Mouse (Mus musculus) adrenal gland (tissue): ENCODE measurements at regions not wholly inside any gene's neighbourhood (a gene's known extent, or its start where the extent isn't known, plus 50 kb on each side); places are given as distances from the start of the nearest gene placed in this dataset.

Source experiments
- intact Hi-C: fragments of 180-260 bp; cut with DNase I; formaldehyde crosslinking; loops from one replicate; pipeline ENCODE4 v1.15.1; 2025

- intact Hi-C loops: no loop called here
Observed at GRCm38 (mm10) chr8:46898697-46899445, 87.8 kb upstream of the Enpp6 start.

- intact Hi-C loops: no loop called here
Observed at GRCm38 (mm10) chr8:46900826-46901225, 85.9 kb upstream of the Enpp6 start.

DNA sequence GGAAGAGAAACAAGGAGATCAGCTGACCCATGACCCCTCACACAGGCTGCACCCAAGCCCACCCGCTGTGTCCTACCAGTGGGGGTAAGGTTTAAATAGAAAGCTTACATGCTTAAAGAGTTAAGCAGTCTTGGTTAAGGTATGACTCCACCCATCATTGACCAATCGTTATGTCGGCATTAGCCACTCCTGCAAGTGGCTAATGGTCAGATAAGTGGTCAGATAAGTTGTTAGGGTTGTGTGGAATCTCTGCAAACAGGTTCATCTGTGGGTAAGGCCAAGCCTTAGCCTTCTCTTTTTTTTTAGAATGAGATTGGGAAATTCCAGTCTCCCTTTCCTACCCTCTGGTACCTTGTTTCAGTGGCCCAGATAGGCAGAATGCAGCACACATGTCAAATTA lies 82.0 kb upstream of the Enpp6 start:
- intact Hi-C loops: no loop called here

DNA sequence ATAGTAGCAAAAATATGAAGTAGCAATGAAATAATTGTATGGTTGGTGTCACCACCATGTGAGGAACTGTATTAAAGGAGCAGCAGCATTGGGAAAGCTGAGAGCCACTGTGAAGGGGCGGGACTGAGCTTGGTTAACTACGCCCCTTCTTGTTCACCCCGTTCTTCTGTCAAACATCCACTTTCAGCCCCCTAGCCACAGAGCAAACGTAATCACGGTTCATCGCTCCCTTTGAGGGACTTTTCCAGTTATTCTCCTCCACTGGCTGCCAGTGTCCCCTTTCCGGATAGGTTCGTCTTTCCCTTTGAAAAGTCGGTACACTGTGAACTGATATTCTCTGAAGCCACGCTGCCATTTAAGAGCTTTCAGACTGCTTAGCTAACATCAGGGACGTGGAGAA lies 79.3 kb upstream of the Enpp6 start:
- intact Hi-C loops: no loop called here

DNA sequence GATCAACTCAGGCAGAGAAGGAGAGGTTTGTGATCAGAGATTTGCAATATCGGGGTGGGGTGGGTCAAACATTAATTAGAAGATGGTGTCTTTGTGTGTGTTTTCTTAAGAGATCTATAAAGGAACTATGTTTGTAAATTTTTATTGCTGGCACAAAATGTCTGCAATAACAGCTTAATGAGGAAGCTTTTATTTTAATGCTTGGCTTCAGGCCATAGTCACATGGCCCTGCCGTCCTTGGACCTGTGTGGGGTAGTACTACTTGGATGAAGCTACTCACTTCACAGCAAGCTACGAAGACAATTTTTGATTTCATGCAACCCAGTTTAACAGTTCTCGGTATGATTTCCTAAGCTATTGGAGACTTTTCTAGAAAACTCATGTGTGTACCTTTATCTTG lies 78.5 kb upstream of the Enpp6 start:
- intact Hi-C loops: no loop called here

DNA sequence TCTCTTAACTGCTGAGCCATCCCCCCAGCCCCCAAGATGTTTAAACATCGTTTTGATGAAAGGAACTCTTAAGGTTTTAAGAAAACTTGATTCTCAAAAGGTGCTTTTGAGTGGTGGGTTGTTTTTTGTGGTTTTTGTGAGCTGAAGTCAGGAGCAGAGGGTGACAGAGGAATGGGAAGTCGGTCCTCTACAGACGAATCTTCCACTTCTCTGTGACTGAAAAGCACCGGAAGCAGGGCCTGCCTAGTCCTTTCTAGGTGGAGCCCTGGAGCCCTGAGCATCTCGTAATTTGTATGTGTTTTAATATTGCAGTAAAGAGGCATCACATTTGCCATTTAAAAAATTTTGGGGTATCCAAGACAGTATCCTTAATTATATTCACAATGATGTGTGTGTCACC lies 72.7 kb upstream of the Enpp6 start:
- intact Hi-C loops: no loop called here

- intact Hi-C loops: no loop called here
Observed at GRCm38 (mm10) chr8:46920071-46920470, 66.6 kb upstream of the Enpp6 start.

- intact Hi-C loops: no loop called here
Observed at GRCm38 (mm10) chr8:46921075-46921474, 65.6 kb upstream of the Enpp6 start.

DNA sequence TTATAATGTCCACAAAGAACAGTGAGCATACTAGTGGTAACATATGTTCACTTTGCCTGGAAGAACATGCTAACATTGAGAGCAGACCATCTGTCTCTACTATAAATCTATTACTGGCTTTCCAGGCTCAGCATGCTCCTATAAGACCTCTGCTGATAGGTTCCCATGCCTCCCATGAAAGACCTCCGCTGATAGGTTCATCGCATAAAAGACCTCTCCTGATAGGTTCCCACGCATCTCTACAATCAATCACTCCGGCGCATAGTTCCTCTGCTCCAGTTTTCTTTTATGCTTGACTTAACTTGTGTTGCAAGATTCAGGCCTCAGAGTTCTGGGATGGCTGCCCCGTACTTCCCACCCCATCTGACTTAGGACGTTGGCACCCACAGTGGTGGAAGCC lies 65.1 kb upstream of the Enpp6 start:
- intact Hi-C loops: no loop called here

- intact Hi-C loops: no loop called here
Observed at GRCm38 (mm10) chr8:46924787-46925548, 61.7 kb upstream of the Enpp6 start.

DNA sequence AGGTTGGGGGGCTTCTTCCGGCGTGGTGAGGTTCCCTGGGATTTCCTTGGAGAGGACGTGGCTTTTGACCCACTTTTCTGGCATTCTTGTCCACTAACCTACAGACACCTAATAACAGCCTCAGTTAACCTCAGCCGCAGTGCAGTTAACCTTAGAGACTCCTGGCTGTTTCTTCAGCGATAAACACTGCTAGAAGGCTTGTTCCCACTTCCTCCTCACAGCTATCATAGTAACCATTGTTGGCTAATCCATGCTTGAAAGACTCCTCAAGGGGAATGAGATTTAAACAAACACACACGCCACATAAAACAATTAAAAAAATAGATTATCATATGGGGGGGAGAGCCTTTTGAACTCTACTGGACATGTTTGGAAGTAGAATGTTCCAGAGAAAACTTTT lies 58.0 kb upstream of the Enpp6 start:
- intact Hi-C loops: no loop called here

- intact Hi-C loops: loop anchor here (5.0 kb wide), 1 partner anchor 37 kb away; no protein-coding TSS in a partner anchor
Observed at GRCm38 (mm10) chr8:46929678-46930077, 57.0 kb upstream of the Enpp6 start.

GRCm38 (mm10) chr8:46931267-46931666 lies 55.4 kb upstream of the Enpp6 start:
- intact Hi-C loops: loop anchor here (5.0 kb wide), 1 partner anchor 39 kb away; no protein-coding TSS in a partner anchor

- intact Hi-C loops: loop anchor here (5.0 kb wide), 1 partner anchor 41 kb away; no protein-coding TSS in a partner anchor
Observed at GRCm38 (mm10) chr8:46933256-46933655, 53.4 kb upstream of the Enpp6 start.

GRCm38 (mm10) chr8:46934254-46934653 lies 52.4 kb upstream of the Enpp6 start:
- intact Hi-C loops: loop anchor here (5.0 kb wide), 1 partner anchor 42 kb away; no protein-coding TSS in a partner anchor

GRCm38 (mm10) chr8:46934898-46935297 lies 51.8 kb upstream of the Enpp6 start:
- intact Hi-C loops: loop anchor here (5.0 kb wide), 1 partner anchor 43 kb away; no protein-coding TSS in a partner anchor

DNA sequence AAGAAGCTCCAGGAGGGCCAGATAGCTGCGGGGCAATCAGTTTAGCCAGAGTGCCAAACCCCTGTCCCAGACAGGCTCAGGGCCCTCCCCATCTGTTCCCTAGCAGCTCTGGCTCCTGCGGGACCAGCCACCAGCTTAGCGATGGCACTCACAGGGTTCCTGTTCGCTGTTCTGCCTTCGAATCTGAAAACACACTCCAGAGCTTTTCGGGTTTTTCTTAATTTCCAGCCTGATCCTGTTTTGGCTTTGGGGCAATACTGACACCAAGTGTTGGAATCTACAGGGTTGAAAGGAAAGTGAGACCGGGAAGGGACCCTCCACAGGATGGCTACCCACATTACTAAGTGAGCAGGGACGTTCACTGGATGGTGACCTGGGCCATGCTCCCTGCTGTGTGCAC lies 50.6 kb upstream of the Enpp6 start:
- intact Hi-C loops: no loop called here
